ENCODE assay signal across 13 mouse cellular contexts in genomic region chr2:18916615-18917379, GRCm38 (mm10).
DNase-seq lines count a peak whose midpoint lies in the region; ATAC-seq lines count a peak whose summit lies in the region.
"Had no signal": no experiment of that assay in that cellular context is flagged by ENCODE, and none has a peak within 500 bp of the region (broad histone marks: within the 10 kb centered on the region; RNA-seq: fewer than 3 reads in every experiment).

No protein-coding gene starts in this region.

- 74% methylated on average over 14 of the region's 14 CpGs for WGBS in heart, embryonic 12.5 days
- WGBS in liver, embryonic 15.5 days (ENCODE audit: insufficient replicate concordance), result 42% methylated on average over 14 of the region's 14 CpGs

- H3K4me3 ChIP-seq in heart, embryonic 12.5 days, result no peak overlapping the region
- no peak overlapping the region for H3K4me3 ChIP-seq in liver, embryonic 15.5 days (replicated peaks)
- H3K4me3 ChIP-seq: embryonic facial prominence, embryonic 13.5 days; gastrocnemius, adult 2 months; limb, embryonic 15.5 days had no signal

- H3K4me1 ChIP-seq in heart, embryonic 12.5 days (replicated peaks), result peaks cover 37% of the 10 kb centered on the region
- peaks cover 80% of the 10 kb centered on the region for H3K4me1 ChIP-seq in liver, embryonic 15.5 days (replicated peaks)

- no peak for DNase-seq in heart, postnatal 25 days (ENCODE audit: low spot score)
- peak; percentile 34 to 41 for DNase-seq in spleen, postnatal 36 days (ENCODE audit: low spot score in 2 of 2)
- no peak for DNase-seq in spleen, postnatal 10 days (ENCODE audit: low spot score in 2 of 2)
- no peak for DNase-seq in urinary bladder, postnatal 14 days (ENCODE audit: low spot score)
- no peak for DNase-seq in layer of hippocampus, adult 9-10 months (ENCODE audit: low spot score)
- no peak for DNase-seq in ovary, postnatal 36 days (ENCODE audit: low spot score)
- DNase-seq: cerebellum, adult 18-20 months had no signal

- intact Hi-C loops in heart, postnatal 25 days (cut with DNase I), result no loop called here

- H3K4me2 ChIP-seq in heart, embryonic 12.5 days, result no peak overlapping the region
- 0 out of 2 replicates have a peak overlapping the region, but pooled peaks have one; percentile 10 for H3K4me2 ChIP-seq in liver, embryonic 15.5 days
- H3K4me2 ChIP-seq: embryonic facial prominence, embryonic 13.5 days; limb, embryonic 15.5 days had no signal

- ATAC-seq in heart, embryonic 12.5 days (ENCODE audit: insufficient number of reproducible peaks, low FRiP score), result 0 out of 2 replicates have a peak, but pooled peaks have one; percentile 16
- no peak for ATAC-seq in liver, embryonic 15.5 days (ENCODE audit: insufficient read depth)
- ATAC-seq: intestine, postnatal 0 days had no signal

- no peaks in the 10 kb centered on the region for H3K27me3 ChIP-seq in heart, embryonic 12.5 days (replicated peaks)
- H3K27me3 ChIP-seq in liver, embryonic 15.5 days, result no peaks in the 10 kb centered on the region
- H3K27me3 ChIP-seq: embryonic facial prominence, embryonic 13.5 days; limb, embryonic 15.5 days had no signal

- H3K27ac ChIP-seq in heart, embryonic 12.5 days (ENCODE audit: poor library complexity, severe bottlenecking), result no peak overlapping the region
- peak overlapping the region; percentile 72 for H3K27ac ChIP-seq in liver, embryonic 15.5 days (replicated peaks)
- H3K27ac ChIP-seq: embryonic facial prominence, embryonic 13.5 days; gastrocnemius, adult 2 months; limb, embryonic 15.5 days had no signal

- H3K9ac ChIP-seq in heart, embryonic 12.5 days, result no peak overlapping the region
- no peak overlapping the region for H3K9ac ChIP-seq in liver, embryonic 15.5 days
- H3K9ac ChIP-seq: embryonic facial prominence, embryonic 13.5 days; limb, embryonic 15.5 days had no signal

- no peaks in the 10 kb centered on the region for H3K9me3 ChIP-seq in heart, embryonic 12.5 days (replicated peaks)
- H3K9me3 ChIP-seq in liver, embryonic 15.5 days (replicated peaks), result no peaks in the 10 kb centered on the region
- H3K9me3 ChIP-seq: embryonic facial prominence, embryonic 13.5 days; limb, embryonic 15.5 days had no signal

- H3K36me3 ChIP-seq in heart, embryonic 12.5 days, result no peaks in the 10 kb centered on the region
- no peaks in the 10 kb centered on the region for H3K36me3 ChIP-seq in liver, embryonic 15.5 days (replicated peaks)
- H3K36me3 ChIP-seq: embryonic facial prominence, embryonic 13.5 days; limb, embryonic 15.5 days had no signal

Comparison
In these comparisons a context has a peak if more than half of its experiments do, and no peak if none do; other contexts are left out.
1. DNase-seq: peak in spleen, postnatal 36 days (2 of 2); none in heart, postnatal 25 days (single experiment), spleen, postnatal 10 days (0 of 2), urinary bladder, postnatal 14 days (single experiment), layer of hippocampus, adult 9-10 months (single experiment) and ovary, postnatal 36 days (single experiment).